Mouse (Mus musculus) forebrain, embryonic 15.5 days (tissue): ENCODE measurements at regions not wholly inside any gene's neighbourhood (a gene's known extent, or its start where the extent isn't known, plus 50 kb on each side); places are given as distances from the start of the nearest gene placed in this dataset.

ENCODE experiments used
- ATAC-seq: fragments of 200-750 bp; cut with Nextera tagmentation; replicated peaks from 2 replicates; pipeline ENCODE4 v1.8.0; 2017; ENCODE audit warnings: mild to moderate bottlenecking, moderate TSS enrichment, moderate library complexity
- H3K27ac ChIP-seq: fragments of 300-500 bp; sonication (generic); replicated peaks from 2 replicates; pipeline ENCODE4 v1.5.1; 2015; ENCODE audit warnings: mild to moderate bottlenecking, inconsistent platforms
- H3K27me3 ChIP-seq: fragments of 300-500 bp; sonication (generic); 2 replicates; pipeline ENCODE4 v1.6.1; 2015; ENCODE audit warnings: inconsistent platforms
- H3K36me3 ChIP-seq: fragments of 300-500 bp; sonication (generic); 2 replicates; pipeline ENCODE4 v1.6.1; 2015; ENCODE audit warnings: mild to moderate bottlenecking, inconsistent platforms
- H3K4me1 ChIP-seq: fragments of 300-500 bp; sonication (generic); 2 replicates; pipeline ENCODE4 v1.6.1; 2015; ENCODE audit warnings: inconsistent platforms
- H3K4me2 ChIP-seq: fragments of 300-500 bp; sonication (generic); replicated peaks from 2 replicates; pipeline ENCODE4 v1.6.1; 2015; ENCODE audit warnings: mild to moderate bottlenecking, inconsistent platforms
- H3K4me3 ChIP-seq: fragments of 300-500 bp; sonication (generic); 2 replicates; pipeline ENCODE4 v1.5.1; 2015; ENCODE audit warnings: mild to moderate bottlenecking, inconsistent platforms
- H3K9ac ChIP-seq: fragments of 300-500 bp; sonication (generic); replicated peaks from 2 replicates; pipeline ENCODE4 v1.6.1; 2015; ENCODE audit warnings: mild to moderate bottlenecking, inconsistent platforms
- H3K9me3 ChIP-seq: fragments of 300-500 bp; sonication (generic); 2 replicates; pipeline ENCODE4 v1.6.1; 2016; ENCODE audit warnings: inconsistent platforms
- WGBS: fragments of 180-500 bp; shearing (Covaris S2); methylation state at CpG from one replicate; pipeline ENCODE4 v1.1.7; 2015; ENCODE audit warnings: mixed read lengths; 5-methylcytosine and 5-hydroxymethylcytosine counted together

DNA sequence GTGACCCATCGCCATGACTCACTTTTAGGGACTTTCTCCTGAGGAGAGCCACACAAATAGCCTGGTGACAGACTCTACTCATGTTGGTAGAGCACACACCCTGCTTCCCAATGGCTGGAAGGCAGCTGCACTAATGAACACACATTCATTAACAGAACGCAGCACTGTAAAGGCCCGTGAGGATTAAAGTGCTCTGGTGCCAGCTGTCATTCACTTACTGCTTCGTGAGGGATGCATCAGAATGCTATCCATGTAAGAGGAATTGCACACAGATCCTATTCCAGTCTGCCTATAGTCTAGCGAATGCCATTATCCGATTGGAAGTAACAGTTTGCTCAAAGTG, 227.3 kb upstream of the 1700056E22Rik start:
- no peaks in the 10 kb centered on the region for H3K4me1 ChIP-seq
- 69% methylated on average over 6 of the region's 6 CpGs for WGBS

DNA sequence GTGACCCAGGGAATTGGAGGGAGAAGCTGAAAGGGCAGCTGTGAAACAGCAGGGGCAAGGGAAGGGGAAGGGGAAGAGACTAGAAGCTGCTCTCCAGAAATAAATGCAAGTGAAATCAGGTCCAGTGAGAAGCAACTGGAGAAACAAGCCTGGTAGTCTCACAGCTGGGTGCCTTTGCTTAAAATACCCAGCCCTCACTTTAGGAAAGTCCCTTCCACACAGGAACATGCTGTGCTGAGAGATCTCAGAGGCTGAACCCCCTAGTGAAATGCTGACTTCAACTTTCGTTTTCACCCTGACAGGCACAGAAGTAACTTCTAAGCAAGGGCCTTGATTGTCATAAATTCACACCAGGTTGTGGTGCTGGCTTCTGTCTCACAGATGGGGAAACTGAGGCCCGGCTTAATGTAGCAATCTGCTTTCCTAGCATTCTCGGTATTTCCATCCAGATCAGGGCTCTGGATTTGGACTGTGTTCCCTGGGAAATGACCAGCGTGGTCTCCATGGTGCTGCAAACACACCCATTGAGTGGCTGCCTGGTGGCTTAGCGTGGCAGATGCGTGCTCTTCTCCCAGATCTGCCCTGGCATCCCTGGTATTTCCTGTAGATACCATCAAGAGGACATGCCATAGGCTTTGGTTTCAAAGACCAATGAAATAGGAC, 226.8 kb upstream of the 1700056E22Rik start:
- H3K9me3 ChIP-seq = no peaks in the 10 kb centered on the region
- no peak for ATAC-seq
- no peaks in the 10 kb centered on the region for H3K36me3 ChIP-seq
- H3K4me3 ChIP-seq = no peak overlapping the region
- no peak overlapping the region for H3K9ac ChIP-seq
- WGBS = 88% methylated on average over 6 of the region's 6 CpGs
- H3K27ac ChIP-seq = no peak overlapping the region
- no peaks in the 10 kb centered on the region for H3K4me1 ChIP-seq
- H3K4me2 ChIP-seq = no peak overlapping the region
- no peaks in the 10 kb centered on the region for H3K27me3 ChIP-seq

More for the DNA sequence above, 227.3 kb upstream of the 1700056E22Rik start:
- no peak overlapping the region for H3K9ac ChIP-seq
- H3K27ac ChIP-seq = no peak overlapping the region
- H3K9me3 ChIP-seq = no peaks in the 10 kb centered on the region
- no peak overlapping the region for H3K4me2 ChIP-seq
- ATAC-seq = no peak
- no peaks in the 10 kb centered on the region for H3K36me3 ChIP-seq
- H3K27me3 ChIP-seq = no peaks in the 10 kb centered on the region
- no peak overlapping the region for H3K4me3 ChIP-seq

- H3K9ac ChIP-seq = no peak overlapping the region
- no peak overlapping the region for H3K4me3 ChIP-seq
- H3K27me3 ChIP-seq = no peaks in the 10 kb centered on the region
- no peaks in the 10 kb centered on the region for H3K36me3 ChIP-seq
- WGBS = 91% methylated on average over 9 of the region's 9 CpGs
- no peaks in the 10 kb centered on the region for H3K4me1 ChIP-seq
- H3K4me2 ChIP-seq = no peak overlapping the region
- no peak for ATAC-seq
- H3K9me3 ChIP-seq = no peaks in the 10 kb centered on the region
- no peak overlapping the region for H3K27ac ChIP-seq
Measured at GRCm38 (mm10) chr1:184259853-184260252, 225.8 kb upstream of the 1700056E22Rik start.

GRCm38 (mm10) chr1:184257356-184257755, 223.3 kb upstream of the 1700056E22Rik start:
- no peaks in the 10 kb centered on the region for H3K4me1 ChIP-seq
- H3K9me3 ChIP-seq = no peaks in the 10 kb centered on the region
- no peak for ATAC-seq
- no peak overlapping the region for H3K9ac ChIP-seq
- no peak overlapping the region for H3K27ac ChIP-seq
- H3K36me3 ChIP-seq = no peaks in the 10 kb centered on the region
- no peak overlapping the region for H3K4me2 ChIP-seq
- WGBS = 92% methylated on average over 6 of the region's 6 CpGs
- H3K27me3 ChIP-seq = no peaks in the 10 kb centered on the region
- no peak overlapping the region for H3K4me3 ChIP-seq

GRCm38 (mm10) chr1:184254951-184255350, 220.8 kb upstream of the 1700056E22Rik start:
- no peaks in the 10 kb centered on the region for H3K9me3 ChIP-seq
- no peak overlapping the region for H3K4me3 ChIP-seq
- no peak overlapping the region for H3K27ac ChIP-seq
- no peaks in the 10 kb centered on the region for H3K36me3 ChIP-seq
- H3K9ac ChIP-seq = no peak overlapping the region
- H3K4me2 ChIP-seq = no peak overlapping the region
- ATAC-seq = no peak
- no peaks in the 10 kb centered on the region for H3K4me1 ChIP-seq
- WGBS = 75% methylated on average over 4 of the region's 4 CpGs
- H3K27me3 ChIP-seq = no peaks in the 10 kb centered on the region

GRCm38 (mm10) chr1:184244730-184245488, 210.8 kb upstream of the 1700056E22Rik start:
- Histone ChIP-seq H3K4me2 (no peak overlapping the region), H3K27ac (no peak overlapping the region), H3K4me1 (no peaks in the 10 kb centered on the region), H3K9me3 (no peaks in the 10 kb centered on the region), H3K36me3 (no peaks in the 10 kb centered on the region), H3K4me3 (no peak overlapping the region), H3K9ac (no peak overlapping the region), H3K27me3 (no peaks in the 10 kb centered on the region)
- no peak for ATAC-seq
- 62% methylated on average over 23 of the region's 23 CpGs for WGBS

GRCm38 (mm10) chr1:184244296-184244695, 210.2 kb upstream of the 1700056E22Rik start:
- Histone ChIP-seq H3K27me3 (no peaks in the 10 kb centered on the region), H3K9me3 (no peaks in the 10 kb centered on the region), H3K36me3 (no peaks in the 10 kb centered on the region), H3K9ac (no peak overlapping the region), H3K4me1 (no peaks in the 10 kb centered on the region), H3K4me3 (no peak overlapping the region), H3K4me2 (no peak overlapping the region), H3K27ac (no peak overlapping the region)
- 49% methylated on average over 9 of the region's 9 CpGs for WGBS
- ATAC-seq = no peak

- no peak for ATAC-seq
- no peak overlapping the region for H3K4me3 ChIP-seq
- no peaks in the 10 kb centered on the region for H3K4me1 ChIP-seq
- 71% methylated on average over 4 of the region's 4 CpGs for WGBS
- no peak overlapping the region for H3K9ac ChIP-seq
- H3K4me2 ChIP-seq = no peak overlapping the region
- no peaks in the 10 kb centered on the region for H3K27me3 ChIP-seq
- no peaks in the 10 kb centered on the region for H3K36me3 ChIP-seq
- no peaks in the 10 kb centered on the region for H3K9me3 ChIP-seq
- H3K27ac ChIP-seq = no peak overlapping the region
Measured at GRCm38 (mm10) chr1:184241846-184242245, 207.7 kb upstream of the 1700056E22Rik start.

GRCm38 (mm10) chr1:184235131-184235983, 201.3 kb upstream of the 1700056E22Rik start:
- H3K27me3 ChIP-seq = no peaks in the 10 kb centered on the region
- H3K4me1 ChIP-seq = peaks cover 9% of the 10 kb centered on the region
- H3K36me3 ChIP-seq = no peaks in the 10 kb centered on the region
- H3K27ac ChIP-seq = no peak overlapping the region
- no peaks in the 10 kb centered on the region for H3K9me3 ChIP-seq
- 13% methylated on average over 25 of the region's 25 CpGs for WGBS
- peak; percentile 82 for ATAC-seq
- H3K4me2 ChIP-seq = peak overlapping the region; percentile 44
- H3K4me3 ChIP-seq = peak overlapping the region; percentile 30
- peak overlapping the region; percentile 36 for H3K9ac ChIP-seq

GRCm38 (mm10) chr1:184234320-184234988, 200.4 kb upstream of the 1700056E22Rik start:
- H3K36me3 ChIP-seq = no peaks in the 10 kb centered on the region
- ATAC-seq = no peak; the same call in 1 of the 2 replicates
- 47% methylated on average over 8 of the region's 8 CpGs for WGBS
- H3K9ac ChIP-seq = no peak overlapping the region
- no peaks in the 10 kb centered on the region for H3K27me3 ChIP-seq
- H3K4me3 ChIP-seq = no peak overlapping the region
- H3K4me2 ChIP-seq = no peak overlapping the region
- no peak overlapping the region for H3K27ac ChIP-seq
- H3K9me3 ChIP-seq = no peaks in the 10 kb centered on the region
- peaks cover 9% of the 10 kb centered on the region for H3K4me1 ChIP-seq

- no peaks in the 10 kb centered on the region for H3K36me3 ChIP-seq
- H3K4me3 ChIP-seq = no peak overlapping the region
- H3K27ac ChIP-seq = no peak overlapping the region
- no peak for ATAC-seq
- H3K27me3 ChIP-seq = no peaks in the 10 kb centered on the region
- peaks cover 9% of the 10 kb centered on the region for H3K4me1 ChIP-seq
- H3K9me3 ChIP-seq = no peaks in the 10 kb centered on the region
- no peak overlapping the region for H3K9ac ChIP-seq
- H3K4me2 ChIP-seq = no peak overlapping the region
- WGBS = 49% methylated on average over 5 of the region's 5 CpGs
Measured at GRCm38 (mm10) chr1:184233741-184234255, 199.7 kb upstream of the 1700056E22Rik start.
